Mouse (Mus musculus): ENCODE measurements around the gene Chd3. TPM values are rescaled to one million over a fixed set of nuclear protein-coding genes. Genes with fewer than 3 reads are reported as not detected.

Gene Chd3
- polyA plus RNA-seq, 1 experiment from 2014 or later: 54.0 TPM

GRCm38 (mm10) chr11:69411538-69412203 is 42.5 kb upstream of the Chd3 start:
- Histone ChIP-seq H3K27ac (peak overlapping the region; percentile 98), H3K4me2 (peak overlapping the region; percentile 93), H3K9me3 (no peaks in the 10 kb centered on the region), H3K4me3 (replicated peaks) (peak overlapping the region; percentile 68), H3K27me3 (replicated peaks) (no peaks in the 10 kb centered on the region), H3K4me1 (peaks cover 45% of the 10 kb centered on the region), H3K9ac (peak overlapping the region; percentile 82), H3K36me3 (peaks cover 13% of the 10 kb centered on the region)
- WGBS: 1% methylated on average over 39 of the region's 39 CpGs
- no peak for ATAC-seq (ENCODE audit: insufficient read depth, low FRiP score, low read depth)

- peak overlapping the region; percentile 98 for H3K27ac ChIP-seq
- H3K9ac ChIP-seq: peak overlapping the region; percentile 82
- H3K9me3 ChIP-seq: no peaks in the 10 kb centered on the region
- peak overlapping the region; percentile 93 for H3K4me2 ChIP-seq
- peak; percentile 51 for ATAC-seq (ENCODE audit: insufficient read depth, low FRiP score, low read depth)
- H3K27me3 ChIP-seq (replicated peaks): no peaks in the 10 kb centered on the region
- peaks cover 44% of the 10 kb centered on the region for H3K4me1 ChIP-seq
- H3K4me3 ChIP-seq (replicated peaks): peak overlapping the region; percentile 68
- WGBS: under 1% methylated on average over 26 of the region's 26 CpGs
- peaks cover 18% of the 10 kb centered on the region for H3K36me3 ChIP-seq
Observed at GRCm38 (mm10) chr11:69411073-69411535, 41.9 kb upstream of the Chd3 start.

GRCm38 (mm10) chr11:69410310-69411072 is 41.3 kb upstream of the Chd3 start:
- ATAC-seq (ENCODE audit: insufficient read depth, low FRiP score, low read depth): 0 out of 2 replicates have a peak, but pooled peaks have one; percentile 1

DNA sequence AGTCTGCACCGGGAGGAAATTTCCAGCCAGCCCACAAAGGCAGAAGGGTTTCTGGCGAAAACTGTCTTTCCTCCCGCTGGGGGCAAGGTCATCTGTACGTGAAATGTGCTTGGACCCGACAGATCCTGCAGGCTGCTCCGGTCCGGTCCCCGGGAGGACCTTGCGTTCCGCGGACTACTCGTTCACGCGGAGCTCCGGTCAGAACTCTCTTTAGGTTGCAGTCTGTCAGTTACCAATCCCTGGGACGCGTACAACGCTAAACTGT is 40.8 kb upstream of the Chd3 start:
- Histone ChIP-seq H3K4me2 (peak overlapping the region; percentile 93), H3K4me1 (peaks cover 42% of the 10 kb centered on the region), H3K9me3 (no peaks in the 10 kb centered on the region), H3K4me3 (replicated peaks) (peak overlapping the region; percentile 68), H3K36me3 (peaks cover 28% of the 10 kb centered on the region), H3K9ac (peak overlapping the region; percentile 82), H3K27ac (peak overlapping the region; percentile 98), H3K27me3 (replicated peaks) (no peaks in the 10 kb centered on the region)
- no peak for ATAC-seq (ENCODE audit: insufficient read depth, low FRiP score, low read depth)
- under 1% methylated on average over 18 of the region's 18 CpGs for WGBS

More at GRCm38 (mm10) chr11:69410310-69411072, 41.3 kb upstream of the Chd3 start:
- Histone ChIP-seq H3K27ac (peak overlapping the region; percentile 98), H3K36me3 (peaks cover 24% of the 10 kb centered on the region), H3K4me2 (peak overlapping the region; percentile 93), H3K4me1 (peaks cover 44% of the 10 kb centered on the region), H3K4me3 (replicated peaks) (peak overlapping the region; percentile 68), H3K27me3 (replicated peaks) (no peaks in the 10 kb centered on the region), H3K9ac (peak overlapping the region; percentile 82), H3K9me3 (no peaks in the 10 kb centered on the region)
- WGBS: under 1% methylated on average over 41 of the region's 41 CpGs

GRCm38 (mm10) chr11:69409378-69410044 is 40.3 kb upstream of the Chd3 start:
- Histone ChIP-seq H3K36me3 (peaks cover 32% of the 10 kb centered on the region), H3K4me2 (peak overlapping the region; percentile 93), H3K27me3 (replicated peaks) (no peaks in the 10 kb centered on the region), H3K4me3 (replicated peaks) (peak overlapping the region; percentile 68), H3K27ac (peak overlapping the region; percentile 98), H3K4me1 (peaks cover 37% of the 10 kb centered on the region), H3K9me3 (no peaks in the 10 kb centered on the region), H3K9ac (peak overlapping the region; percentile 82)
- ATAC-seq (ENCODE audit: insufficient read depth, low FRiP score, low read depth): peak; percentile 57
- under 1% methylated on average over 44 of the region's 46 CpGs for WGBS

DNA sequence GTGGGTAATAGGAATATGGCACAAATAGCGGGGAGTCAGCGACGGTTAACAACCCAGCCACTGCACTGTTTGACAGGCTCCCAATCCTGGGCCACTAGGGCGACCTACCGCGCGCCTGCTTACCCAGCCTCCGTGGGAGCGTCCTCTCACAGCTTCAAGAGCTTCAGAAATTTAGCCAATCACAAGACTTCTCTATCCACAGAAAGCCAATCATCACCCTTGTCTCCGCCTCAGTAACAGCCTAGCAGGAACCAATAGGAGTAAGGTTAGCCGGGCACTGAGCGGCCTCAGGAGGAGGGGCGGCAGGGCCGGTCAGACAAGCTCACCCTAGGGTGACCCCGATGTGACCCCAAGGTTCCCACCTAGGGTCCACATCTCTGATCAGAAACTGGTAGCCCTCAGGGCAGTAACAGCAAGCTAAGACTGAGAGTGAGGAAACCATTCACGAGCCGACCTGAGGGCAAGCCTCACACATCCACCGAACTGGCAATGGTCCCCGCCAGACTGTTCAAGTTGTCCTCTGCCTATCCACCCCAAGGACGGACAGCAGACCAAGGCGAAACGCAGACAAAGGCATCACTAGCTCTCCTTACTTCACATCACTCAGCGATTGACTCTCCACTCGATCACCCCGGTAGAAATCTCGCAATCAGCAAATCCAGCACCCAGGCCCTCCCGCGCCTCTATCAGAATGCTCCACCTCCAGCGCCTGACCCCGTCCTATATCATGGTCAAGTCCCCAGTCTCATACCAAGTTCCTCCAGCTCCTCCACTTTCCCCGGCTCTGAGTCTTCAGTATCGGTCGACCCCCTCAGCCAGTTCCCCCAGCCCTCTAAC is 39.6 kb upstream of the Chd3 start:
- peak overlapping the region; percentile 68 for H3K4me3 ChIP-seq (replicated peaks)
- H3K9me3 ChIP-seq: no peaks in the 10 kb centered on the region
- peak; percentile 74 for ATAC-seq (ENCODE audit: insufficient read depth, low FRiP score, low read depth)
- peak overlapping the region; percentile 93 for H3K4me2 ChIP-seq
- peaks cover 30% of the 10 kb centered on the region for H3K4me1 ChIP-seq
- peak overlapping the region; percentile 98 for H3K27ac ChIP-seq
- H3K9ac ChIP-seq: peak overlapping the region; percentile 82
- H3K36me3 ChIP-seq: peaks cover 40% of the 10 kb centered on the region
- H3K27me3 ChIP-seq (replicated peaks): no peaks in the 10 kb centered on the region
- under 1% methylated on average over 33 of the region's 33 CpGs for WGBS

DNA sequence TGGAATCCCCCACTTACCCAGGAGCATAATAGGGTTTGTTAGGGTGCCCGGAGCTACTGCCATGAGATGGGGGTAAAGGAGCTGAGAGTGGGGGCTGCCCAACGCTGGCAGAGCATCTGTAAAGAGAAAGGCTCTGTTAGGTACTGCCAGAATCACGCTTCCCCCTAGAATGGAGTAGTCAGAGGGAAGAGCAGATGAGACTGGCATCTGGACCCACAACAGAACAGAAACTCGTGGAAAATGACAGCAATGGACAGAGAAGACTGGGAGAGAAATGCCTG is 38.5 kb upstream of the Chd3 start:
- H3K4me3 ChIP-seq (replicated peaks): no peak overlapping the region
- ATAC-seq (ENCODE audit: insufficient read depth, low FRiP score, low read depth): no peak
- no peaks in the 10 kb centered on the region for H3K27me3 ChIP-seq (replicated peaks)
- peaks cover 19% of the 10 kb centered on the region for H3K4me1 ChIP-seq
- H3K4me2 ChIP-seq: peak overlapping the region; percentile 93; the same call in 1 of the 2 replicates
- WGBS: 77% methylated on average over 4 of the region's 4 CpGs
- no peaks in the 10 kb centered on the region for H3K9me3 ChIP-seq
- no peak overlapping the region for H3K9ac ChIP-seq
- no peak overlapping the region for H3K27ac ChIP-seq
- peaks cover 46% of the 10 kb centered on the region for H3K36me3 ChIP-seq

- WGBS: 85% methylated on average over 16 of the region's 16 CpGs
- Histone ChIP-seq H3K4me1 (peaks cover 14% of the 10 kb centered on the region), H3K27ac (no peak overlapping the region), H3K4me2 (no peak overlapping the region), H3K9me3 (no peaks in the 10 kb centered on the region), H3K4me3 (replicated peaks) (no peak overlapping the region), H3K9ac (no peak overlapping the region), H3K27me3 (replicated peaks) (no peaks in the 10 kb centered on the region), H3K36me3 (peaks cover 48% of the 10 kb centered on the region)
- no peak for ATAC-seq (ENCODE audit: insufficient read depth, low FRiP score, low read depth)
Observed at GRCm38 (mm10) chr11:69406867-69407723, 37.9 kb upstream of the Chd3 start.

GRCm38 (mm10) chr11:69406282-69406681 is 37.1 kb upstream of the Chd3 start:
- Histone ChIP-seq H3K27me3 (replicated peaks) (no peaks in the 10 kb centered on the region), H3K4me2 (no peak overlapping the region), H3K36me3 (peaks cover 56% of the 10 kb centered on the region), H3K4me1 (peaks cover 14% of the 10 kb centered on the region), H3K27ac (no peak overlapping the region), H3K9me3 (no peaks in the 10 kb centered on the region), H3K4me3 (replicated peaks) (no peak overlapping the region), H3K9ac (no peak overlapping the region)
- WGBS: 86% methylated on average over 19 of the region's 19 CpGs
- no peak for ATAC-seq (ENCODE audit: insufficient read depth, low FRiP score, low read depth)

- no peak overlapping the region for H3K9ac ChIP-seq
- H3K27me3 ChIP-seq (replicated peaks): no peaks in the 10 kb centered on the region
- H3K27ac ChIP-seq: no peak overlapping the region
- peaks cover 15% of the 10 kb centered on the region for H3K4me1 ChIP-seq
- no peak for ATAC-seq (ENCODE audit: insufficient read depth, low FRiP score, low read depth)
- H3K4me3 ChIP-seq (replicated peaks): no peak overlapping the region
- no peak overlapping the region for H3K4me2 ChIP-seq
- H3K9me3 ChIP-seq: no peaks in the 10 kb centered on the region
- H3K36me3 ChIP-seq: peaks cover 61% of the 10 kb centered on the region
- WGBS: 89% methylated on average over 24 of the region's 24 CpGs
Observed at GRCm38 (mm10) chr11:69405397-69406200, 36.4 kb upstream of the Chd3 start.
